Mouse (Mus musculus): ENCODE data around the gene Olfr987. TPM values are rescaled to one million over a fixed set of nuclear protein-coding genes. Genes with fewer than 3 reads are reported as not detected.
"Not testable (repeated sequence)": the region's sequence is repeated elsewhere in the genome, so short reads cannot be mapped to it uniquely, and the experiment has no call there.

The Olfr987 gene
- not detected in 2 replicates for polyA plus RNA-seq (2015; fragmentation: Nextera tagmentation; extraction: Ambion mirVana)

GRCm38 (mm10) chr2:85339215-85339614 lies at the start of gene Olfr987:
Gene Olfr987 (minus strand): TSS chr2:85339315.
- not testable (repeated sequence) for H3K9ac ChIP-seq; H3K9me3 ChIP-seq (replicated peaks); H3K27ac ChIP-seq; H3K4me2 ChIP-seq; H3K4me3 ChIP-seq; H3K27me3 ChIP-seq; ATAC-seq; H3K4me1 ChIP-seq; H3K36me3 ChIP-seq (ENCODE audit: poor library complexity, severe bottlenecking)

GRCm38 (mm10) chr2:85363127-85363526 lies 24.0 kb upstream of the Olfr987 start, which contains the start of gene Olfr988:
Gene Olfr988 (minus strand): TSS chr2:85363227.
- not testable (repeated sequence) for H3K36me3 ChIP-seq (ENCODE audit: poor library complexity, severe bottlenecking); H3K27ac ChIP-seq; H3K4me2 ChIP-seq; H3K4me3 ChIP-seq; ATAC-seq; H3K9me3 ChIP-seq (replicated peaks); H3K4me1 ChIP-seq; H3K27me3 ChIP-seq; H3K9ac ChIP-seq

GRCm38 (mm10) chr2:85339972-85340371 lies 857 bp upstream of the Olfr987 start:
- H3K9me3 ChIP-seq (replicated peaks), result no peaks in the 10 kb centered on the region
- 82% methylated on average over 7 of the region's 7 CpGs for WGBS

DNA sequence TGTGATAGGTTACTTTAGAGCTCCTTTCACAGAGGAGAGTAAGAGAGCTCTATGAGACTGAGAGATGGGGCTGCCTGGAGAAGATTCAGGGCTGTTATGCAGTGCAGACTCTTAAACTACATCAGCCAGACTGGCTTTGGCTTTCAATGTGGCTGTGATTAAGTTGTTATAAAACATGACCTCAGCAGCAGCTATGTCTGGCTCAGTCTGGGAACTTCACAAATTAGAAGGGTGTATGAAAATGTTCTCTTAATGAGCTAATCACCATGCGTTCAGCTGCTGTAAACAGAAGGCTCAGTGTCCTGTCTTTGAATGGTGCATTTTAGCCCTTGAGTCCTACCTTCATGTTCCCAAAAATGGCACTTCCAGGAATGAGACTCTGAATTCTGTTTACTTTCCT lies 20.0 kb downstream of the Olfr987 start:
- Histone ChIP-seq H3K27ac (no peak overlapping the region), H3K4me1 (0 out of 2 replicates have a peak, but pooled peaks cover 3% of the 10 kb centered on the region), H3K36me3 (ENCODE audit: poor library complexity, severe bottlenecking) (no peaks in the 10 kb centered on the region), H3K4me2 (no peak overlapping the region), H3K27me3 (no peaks in the 10 kb centered on the region), H3K4me3 (no peak overlapping the region), H3K9ac (no peak overlapping the region), H3K9me3 (replicated peaks) (no peaks in the 10 kb centered on the region)
- no peak for ATAC-seq
- WGBS, result 26% methylated on average over 1 of the region's 1 CpGs

More at GRCm38 (mm10) chr2:85339972-85340371, 857 bp upstream of the Olfr987 start:
- no peak overlapping the region for H3K4me3 ChIP-seq
- H3K9ac ChIP-seq, result no peak overlapping the region
- no peak overlapping the region for H3K27ac ChIP-seq
- H3K36me3 ChIP-seq (ENCODE audit: poor library complexity, severe bottlenecking), result no peaks in the 10 kb centered on the region
- H3K4me1 ChIP-seq, result no peaks in the 10 kb centered on the region
- no peaks in the 10 kb centered on the region for H3K27me3 ChIP-seq
- ATAC-seq, result no peak
- H3K4me2 ChIP-seq, result no peak overlapping the region

GRCm38 (mm10) chr2:85285406-85285805 lies 53.7 kb downstream of the Olfr987 start:
- H3K4me3 ChIP-seq, result no peak overlapping the region
- no peak overlapping the region for H3K27ac ChIP-seq
- 47% methylated on average over 1 of the region's 1 CpGs for WGBS
- no peak for ATAC-seq
- H3K9me3 ChIP-seq (replicated peaks), result no peaks in the 10 kb centered on the region
- peaks cover 12% of the 10 kb centered on the region; the same call in 1 of the 2 replicates for H3K4me1 ChIP-seq
- no peaks in the 10 kb centered on the region for H3K36me3 ChIP-seq (ENCODE audit: poor library complexity, severe bottlenecking)
- no peak overlapping the region for H3K9ac ChIP-seq
- no peak overlapping the region for H3K4me2 ChIP-seq
- H3K27me3 ChIP-seq, result no peaks in the 10 kb centered on the region

- peak; percentile 93 for ATAC-seq
- Histone ChIP-seq H3K9me3 (replicated peaks) (no peaks in the 10 kb centered on the region), H3K4me1 (peaks cover 12% of the 10 kb centered on the region; the same call in 1 of the 2 replicates), H3K9ac (no peak overlapping the region), H3K36me3 (ENCODE audit: poor library complexity, severe bottlenecking) (no peaks in the 10 kb centered on the region), H3K27me3 (no peaks in the 10 kb centered on the region), H3K4me3 (no peak overlapping the region), H3K4me2 (no peak overlapping the region), H3K27ac (peak overlapping the region; percentile 68)
- 24% methylated on average over 6 of the region's 6 CpGs for WGBS
Observed at GRCm38 (mm10) chr2:85284626-85285025, 54.5 kb downstream of the Olfr987 start.

DNA sequence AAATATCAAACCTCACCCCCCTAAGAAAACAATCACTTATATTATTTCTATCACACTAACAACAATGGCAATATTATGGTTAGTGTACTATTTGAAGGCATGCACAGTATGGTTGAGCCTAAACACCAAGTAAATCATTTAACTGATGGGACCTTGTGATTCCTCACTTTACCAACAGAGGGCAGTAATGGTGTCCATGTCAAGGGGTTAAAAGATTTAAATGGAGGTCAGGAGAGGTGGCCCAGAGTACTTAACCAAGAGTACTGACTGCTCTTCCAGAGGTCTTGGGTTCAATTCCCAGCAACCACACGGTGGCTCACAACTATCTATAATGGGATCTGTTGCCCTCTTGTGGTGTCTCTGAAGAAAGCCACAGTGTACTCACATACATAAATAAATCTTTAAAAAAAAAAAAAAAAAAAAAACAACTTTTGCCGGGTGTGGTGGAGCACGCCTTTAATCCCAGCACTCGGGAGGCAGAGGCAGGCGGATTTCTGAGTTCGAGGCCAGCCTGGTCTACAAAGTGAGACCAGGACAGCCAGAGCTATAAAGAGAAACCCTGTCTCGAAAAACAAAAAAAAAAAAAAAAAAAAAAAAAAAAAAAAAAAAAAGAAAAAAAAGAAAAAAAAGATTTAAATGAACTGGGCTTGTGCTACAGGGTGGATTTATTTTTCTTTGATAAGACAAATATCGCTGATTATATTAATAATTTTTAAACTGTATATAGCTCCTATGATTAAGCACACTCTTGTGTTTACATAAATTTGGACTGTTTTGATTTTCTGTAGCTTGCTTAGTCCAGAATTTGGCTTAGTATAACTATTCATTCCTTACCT lies 55.3 kb downstream of the Olfr987 start:
- no peaks in the 10 kb centered on the region for H3K36me3 ChIP-seq (ENCODE audit: poor library complexity, severe bottlenecking)
- peaks cover 12% of the 10 kb centered on the region; the same call in 1 of the 2 replicates for H3K4me1 ChIP-seq
- no peaks in the 10 kb centered on the region for H3K9me3 ChIP-seq (replicated peaks)
- no peak overlapping the region for H3K9ac ChIP-seq
- no peaks in the 10 kb centered on the region for H3K27me3 ChIP-seq
- ATAC-seq, result no peak; the same call in 1 of the 2 replicates
- no peak overlapping the region for H3K4me2 ChIP-seq
- H3K4me3 ChIP-seq, result no peak overlapping the region
- peak overlapping the region; percentile 68; the same call in 1 of the 2 replicates for H3K27ac ChIP-seq
- 88% methylated on average over 8 of the region's 8 CpGs for WGBS

DNA sequence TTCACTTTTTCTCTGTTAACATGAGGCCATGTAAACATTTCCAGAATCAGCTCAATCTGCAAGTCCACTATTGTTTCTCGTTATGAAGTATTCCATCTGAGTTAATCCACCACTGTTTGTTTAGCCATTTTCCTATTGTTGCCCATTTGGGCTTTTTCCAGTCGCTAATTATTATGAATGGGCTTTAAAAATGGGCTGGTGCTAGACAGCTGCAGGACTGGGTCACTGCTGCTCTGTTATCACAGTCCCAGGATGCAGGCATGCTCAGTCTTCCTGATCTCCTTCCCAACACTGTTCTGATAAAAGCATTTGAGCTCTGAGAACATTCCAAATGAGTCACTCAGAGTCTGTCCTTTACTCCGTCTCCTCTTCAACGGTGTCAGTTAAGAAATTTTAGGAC lies 58.1 kb downstream of the Olfr987 start:
- H3K9ac ChIP-seq, result no peak overlapping the region
- H3K36me3 ChIP-seq (ENCODE audit: poor library complexity, severe bottlenecking), result no peaks in the 10 kb centered on the region
- H3K4me2 ChIP-seq, result no peak overlapping the region
- H3K9me3 ChIP-seq (replicated peaks), result no peaks in the 10 kb centered on the region
- peaks cover 12% of the 10 kb centered on the region; the same call in 1 of the 2 replicates for H3K4me1 ChIP-seq
- H3K4me3 ChIP-seq, result no peak overlapping the region
- WGBS, result 46% methylated on average over 4 of the region's 4 CpGs
- H3K27ac ChIP-seq, result no peak overlapping the region
- ATAC-seq, result no peak
- no peaks in the 10 kb centered on the region for H3K27me3 ChIP-seq

Other genes with a start within 250 kb of the Olfr987 start
- 20.0 and 21.7 TPM in 2 replicates for gene Aplnr, start 203.1 kb downstream of the Olfr987 start, polyA plus RNA-seq (2015; fragmentation: Nextera tagmentation; extraction: Ambion mirVana)
- 4.5 and 6.2 TPM in 2 replicates for gene Lrrc55, start 142.1 kb downstream of the Olfr987 start, polyA plus RNA-seq (2015; fragmentation: Nextera tagmentation; extraction: Ambion mirVana)
- not detected in 2 replicates for gene Olfr988, start 23.9 kb upstream of the Olfr987 start, polyA plus RNA-seq (2015; fragmentation: Nextera tagmentation; extraction: Ambion mirVana)
- not detected in 2 replicates for gene Olfr992, start 70.2 kb upstream of the Olfr987 start, polyA plus RNA-seq (2015; fragmentation: Nextera tagmentation; extraction: Ambion mirVana)
- not detected in 2 replicates for gene Olfr993, start 75.6 kb upstream of the Olfr987 start, polyA plus RNA-seq (2015; fragmentation: Nextera tagmentation; extraction: Ambion mirVana)
- gene Olfr994, start 97.1 kb upstream of the Olfr987 start, polyA plus RNA-seq (2015; fragmentation: Nextera tagmentation; extraction: Ambion mirVana), result not detected in 2 replicates
- gene Olfr995, start 104.3 kb upstream of the Olfr987 start, polyA plus RNA-seq (2015; fragmentation: Nextera tagmentation; extraction: Ambion mirVana), result not detected in 2 replicates
- gene 4833423E24Rik, start 179.7 kb upstream of the Olfr987 start, polyA plus RNA-seq (2015; fragmentation: Nextera tagmentation; extraction: Ambion mirVana), result not detected in 2 replicates
- gene Olfr996, start 239.9 kb upstream of the Olfr987 start, polyA plus RNA-seq (2015; fragmentation: Nextera tagmentation; extraction: Ambion mirVana), result not detected in 2 replicates
- gene Olfr998, start 249.6 kb upstream of the Olfr987 start, polyA plus RNA-seq (2015; fragmentation: Nextera tagmentation; extraction: Ambion mirVana), result not detected in 2 replicates

All from forebrain, embryonic 13.5 days (tissue).